Mouse (Mus musculus) spleen, adult 2 months (tissue): ENCODE measurements around the gene 4931406P16Rik.

ENCODE experiments used
- CTCF ChIP-seq: fragments of 200-500 bp; IDR thresholded peaks from 2 replicates; pipeline ENCODE4 v1.5.1; 2011; ENCODE audit warnings: mild to moderate bottlenecking, inconsistent platforms; ENCODE audit not compliant: insufficient read depth, insufficient read length, insufficient replicate concordance; ENCODE audit errors: extremely low read depth
- POLR2A ChIP-seq: fragments of 200-500 bp; IDR thresholded peaks from 2 replicates; pipeline ENCODE4 v1.6.1; 2011; ENCODE audit warnings: low read depth, low read length, inconsistent platforms

- no peak for TF ChIP-seq POLR2A
- TF ChIP-seq CTCF, result no peak
These were observed 8.6 kb upstream of the 4931406P16Rik start for GRCm38 (mm10) chr7:34321958-34322357.
